Mouse (Mus musculus): Measurements from ENCODE around the gene Slc10a7. TPM values are rescaled to one million over a fixed set of nuclear protein-coding genes. Genes with fewer than 3 reads are reported as not detected.
"Not testable (repeated sequence)": the region's sequence is repeated elsewhere in the genome, so short reads cannot be mapped to it uniquely, and the experiment has no call there.

Slc10a7 gene
- polyA plus RNA-seq (2015; fragmentation: Nextera tagmentation; extraction: Ambion mirVana), result 18.4 and 19.2 TPM in 2 replicates

- peak within 1 kb of the TSS; percentile 95 for H3K4me2 ChIP-seq
- peak within 1 kb of the TSS; percentile 97 for H3K4me3 ChIP-seq (replicated peaks)
- H3K36me3 ChIP-seq, result peaks cover 15% of the 10 kb centered on the region
- peak within 1 kb of the TSS; percentile 98 for H3K27ac ChIP-seq
- ATAC-seq (replicated peaks; ENCODE audit: low FRiP score), result peak; percentile 95
- WGBS, result 0% methylated on average over 51 of the region's 51 CpGs
- H3K9me3 ChIP-seq (replicated peaks), result no peaks in the 10 kb centered on the region
- H3K4me1 ChIP-seq, result peaks cover 13% of the 10 kb centered on the region
- peak within 1 kb of the TSS; percentile 98 for H3K9ac ChIP-seq
- no peaks in the 10 kb centered on the region for H3K27me3 ChIP-seq
Measured at GRCm38 (mm10) chr8:78509273-78510031, at the start of gene Slc10a7. Gene Slc10a7, plus strand, starts transcription at chr8:78509346.

GRCm38 (mm10) chr8:78463941-78464340, 45.2 kb upstream of the Slc10a7 start:
- H3K4me1 ChIP-seq, result no peaks in the 10 kb centered on the region
- no peak overlapping the region for H3K27ac ChIP-seq
- H3K9me3 ChIP-seq (replicated peaks), result no peaks in the 10 kb centered on the region
- no peaks in the 10 kb centered on the region for H3K27me3 ChIP-seq
- WGBS, result 80% methylated on average over 2 of the region's 2 CpGs
- no peak for ATAC-seq (replicated peaks; ENCODE audit: low FRiP score)
- no peak overlapping the region for H3K4me3 ChIP-seq (replicated peaks)
- H3K9ac ChIP-seq, result no peak overlapping the region
- no peak overlapping the region for H3K4me2 ChIP-seq
- H3K36me3 ChIP-seq, result no peaks in the 10 kb centered on the region

GRCm38 (mm10) chr8:78467889-78468288, 41.3 kb upstream of the Slc10a7 start:
- no peak overlapping the region for H3K4me2 ChIP-seq
- H3K27ac ChIP-seq, result no peak overlapping the region
- no peaks in the 10 kb centered on the region for H3K36me3 ChIP-seq
- H3K4me1 ChIP-seq, result no peaks in the 10 kb centered on the region
- no peaks in the 10 kb centered on the region for H3K27me3 ChIP-seq
- no peak overlapping the region for H3K9ac ChIP-seq
- WGBS, result 76% methylated on average over 2 of the region's 2 CpGs
- no peak for ATAC-seq (replicated peaks; ENCODE audit: low FRiP score)
- no peaks in the 10 kb centered on the region for H3K9me3 ChIP-seq (replicated peaks)
- no peak overlapping the region for H3K4me3 ChIP-seq (replicated peaks)

- Histone ChIP-seq H3K9me3 (replicated peaks) (no peaks in the 10 kb centered on the region), H3K36me3 (no peaks in the 10 kb centered on the region), H3K27ac (no peak overlapping the region), H3K27me3 (no peaks in the 10 kb centered on the region), H3K4me2 (no peak overlapping the region), H3K4me3 (replicated peaks) (no peak overlapping the region), H3K4me1 (no peaks in the 10 kb centered on the region), H3K9ac (no peak overlapping the region)
- no peak for ATAC-seq (replicated peaks; ENCODE audit: low FRiP score)
- WGBS, result 44% methylated on average over 6 of the region's 6 CpGs
Measured at GRCm38 (mm10) chr8:78477051-78477829, 31.9 kb upstream of the Slc10a7 start.

- WGBS, result 78% methylated on average over 3 of the region's 3 CpGs
- no peak overlapping the region for H3K4me3 ChIP-seq (replicated peaks)
- no peaks in the 10 kb centered on the region for H3K36me3 ChIP-seq
- no peak overlapping the region for H3K27ac ChIP-seq
- H3K27me3 ChIP-seq, result no peaks in the 10 kb centered on the region
- no peak overlapping the region for H3K4me2 ChIP-seq
- H3K9me3 ChIP-seq (replicated peaks), result no peaks in the 10 kb centered on the region
- no peaks in the 10 kb centered on the region for H3K4me1 ChIP-seq
- no peak overlapping the region for H3K9ac ChIP-seq
- no peak for ATAC-seq (replicated peaks; ENCODE audit: low FRiP score)
Measured at GRCm38 (mm10) chr8:78489733-78490132, 19.4 kb upstream of the Slc10a7 start.

GRCm38 (mm10) chr8:78493031-78493430, 16.1 kb upstream of the Slc10a7 start:
- Histone ChIP-seq H3K36me3 (no peaks in the 10 kb centered on the region), H3K4me2 (no peak overlapping the region), H3K9ac (no peak overlapping the region), H3K9me3 (replicated peaks) (no peaks in the 10 kb centered on the region), H3K27me3 (no peaks in the 10 kb centered on the region), H3K4me1 (no peaks in the 10 kb centered on the region), H3K4me3 (replicated peaks) (no peak overlapping the region), H3K27ac (no peak overlapping the region)
- 30% methylated on average over 2 of the region's 2 CpGs for WGBS
- ATAC-seq (replicated peaks; ENCODE audit: low FRiP score), result no peak

GRCm38 (mm10) chr8:78496273-78496672, 12.9 kb upstream of the Slc10a7 start:
- not testable (repeated sequence) for H3K4me3 ChIP-seq (replicated peaks); H3K9me3 ChIP-seq (replicated peaks); H3K4me1 ChIP-seq; ATAC-seq (replicated peaks; ENCODE audit: low FRiP score); H3K36me3 ChIP-seq; H3K27ac ChIP-seq; H3K4me2 ChIP-seq; H3K27me3 ChIP-seq; H3K9ac ChIP-seq
- 94% methylated on average over 3 of the region's 3 CpGs for WGBS

GRCm38 (mm10) chr8:78502706-78503105, 6.4 kb upstream of the Slc10a7 start:
- Histone ChIP-seq H3K9me3 (replicated peaks) (no peaks in the 10 kb centered on the region), H3K36me3 (peaks cover 33% of the 10 kb centered on the region), H3K4me2 (no peak overlapping the region), H3K27ac (no peak overlapping the region), H3K9ac (no peak overlapping the region), H3K27me3 (no peaks in the 10 kb centered on the region), H3K4me3 (replicated peaks) (no peak overlapping the region), H3K4me1 (peaks cover 5% of the 10 kb centered on the region)
- 79% methylated on average over 2 of the region's 2 CpGs for WGBS
- ATAC-seq (replicated peaks; ENCODE audit: low FRiP score), result no peak

GRCm38 (mm10) chr8:78507979-78508718, 997 bp upstream of the Slc10a7 start:
- under 1% methylated on average over 38 of the region's 38 CpGs for WGBS
- Histone ChIP-seq H3K27ac (peak overlapping the region; percentile 98), H3K4me2 (peak overlapping the region; percentile 95), H3K9ac (peak overlapping the region; percentile 98), H3K27me3 (no peaks in the 10 kb centered on the region), H3K4me1 (peaks cover 13% of the 10 kb centered on the region), H3K9me3 (replicated peaks) (no peaks in the 10 kb centered on the region), H3K4me3 (replicated peaks) (peak overlapping the region; percentile 97), H3K36me3 (peaks cover 28% of the 10 kb centered on the region)
- peak; percentile 43 for ATAC-seq (replicated peaks; ENCODE audit: low FRiP score)

- under 1% methylated on average over 70 of the region's 70 CpGs for WGBS
- Histone ChIP-seq H3K36me3 (peaks cover 22% of the 10 kb centered on the region), H3K4me1 (peaks cover 13% of the 10 kb centered on the region), H3K4me2 (peak within 1 kb of the TSS; percentile 95), H3K27ac (peak within 1 kb of the TSS; percentile 98), H3K9me3 (replicated peaks) (no peaks in the 10 kb centered on the region), H3K9ac (peak within 1 kb of the TSS; percentile 98), H3K27me3 (no peaks in the 10 kb centered on the region), H3K4me3 (replicated peaks) (peak within 1 kb of the TSS; percentile 97)
- peak; percentile 88 for ATAC-seq (replicated peaks; ENCODE audit: low FRiP score)
Measured at GRCm38 (mm10) chr8:78508719-78509272, 350 bp upstream of the Slc10a7 start, which contains the start of gene Rbmxl1. Gene Rbmxl1, minus strand, starts transcription at chr8:78508898.

GRCm38 (mm10) chr8:78510094-78510493, 948 bp downstream of the Slc10a7 start:
- H3K4me2 ChIP-seq, result peak overlapping the region; percentile 95
- 0 out of 2 replicates have a peak, but pooled peaks have one; percentile 17 for ATAC-seq (replicated peaks; ENCODE audit: low FRiP score)
- under 1% methylated on average over 11 of the region's 11 CpGs for WGBS
- H3K27me3 ChIP-seq, result no peaks in the 10 kb centered on the region
- peaks cover 9% of the 10 kb centered on the region for H3K36me3 ChIP-seq
- H3K9ac ChIP-seq, result peak overlapping the region; percentile 98
- H3K4me1 ChIP-seq, result peaks cover 13% of the 10 kb centered on the region
- peak overlapping the region; percentile 97 for H3K4me3 ChIP-seq (replicated peaks)
- no peaks in the 10 kb centered on the region for H3K9me3 ChIP-seq (replicated peaks)
- peak overlapping the region; percentile 98 for H3K27ac ChIP-seq
